Mouse (Mus musculus) macrophage (primary cell): ENCODE results near the gene Trip4. TPM values are rescaled to one million over a fixed set of nuclear protein-coding genes. Genes with fewer than 3 reads are reported as not detected.
A peak's percentile ranks its signal among the peaks of the same experiment; 100 is the strongest.

Experiments used
- H3K27ac ChIP-seq: fragments of 350-480 bp; formaldehyde crosslinking; 2 replicates; pipeline ENCODE4 v1.9.0; 2021
- H3K36me3 ChIP-seq: fragments of 350-480 bp; formaldehyde crosslinking; 2 replicates; pipeline ENCODE4 v1.9.0; 2021; ENCODE audit errors: inconsistent target
- H3K4me3 ChIP-seq: fragments of 350-480 bp; formaldehyde crosslinking; 2 replicates; pipeline ENCODE4 v1.9.0; 2021; ENCODE audit errors: inconsistent target
- H3K79me2 ChIP-seq: fragments of 350-480 bp; formaldehyde crosslinking; 2 replicates; pipeline ENCODE4 v1.9.0; 2021; ENCODE audit errors: inconsistent target
- WGBS: methylation state at CpG from one replicate; pipeline ENCODE4 v1.1.7; 2026; ENCODE audit warnings: inconsistent platforms; ENCODE audit not compliant: missing documents; 5-methylcytosine and 5-hydroxymethylcytosine counted together
- polyA plus RNA-seq: library from polyadenylated mRNA; stranded (reverse); fragments of 250-400 nt; gene quantifications from 3 replicates; pipeline ENCODE4 v1.2.4, GENCODE M21; 2018; ENCODE audit warnings: inconsistent platforms

Gene Trip4
- polyA plus RNA-seq, 1 experiment from 2014 or later: 21.8 TPM

- Histone ChIP-seq H3K79me2 (peaks cover 26% of the 10 kb centered on the region; the same call in 1 of the 2 replicates), H3K27ac (peak overlapping the region; percentile 62), H3K4me3 (peak overlapping the region; percentile 92), H3K36me3 (0 out of 2 replicates have a peak, but pooled peaks cover 15% of the 10 kb centered on the region)
- 0% methylated on average over 37 of the region's 37 CpGs for WGBS
Observed at GRCm38 (mm10) chr9:65884564-65885315, 23.9 kb downstream of the Trip4 start.

GRCm38 (mm10) chr9:65859656-65860055, 48.9 kb downstream of the Trip4 start:
- no peak overlapping the region for H3K27ac ChIP-seq
- 71% methylated on average over 1 of the region's 1 CpGs for WGBS
- H3K36me3 ChIP-seq: peaks cover 46% of the 10 kb centered on the region
- no peak overlapping the region for H3K4me3 ChIP-seq
- H3K79me2 ChIP-seq: no peaks in the 10 kb centered on the region

- no peak overlapping the region for H3K27ac ChIP-seq
- no peak overlapping the region for H3K4me3 ChIP-seq
- WGBS: 9% methylated on average over 1 of the region's 1 CpGs
- no peaks in the 10 kb centered on the region for H3K79me2 ChIP-seq
- H3K36me3 ChIP-seq: peaks cover 41% of the 10 kb centered on the region
Observed at GRCm38 (mm10) chr9:65850203-65850602, 58.4 kb downstream of the Trip4 start.

- no peaks in the 10 kb centered on the region for H3K79me2 ChIP-seq
- H3K36me3 ChIP-seq: peaks cover 28% of the 10 kb centered on the region; the same call in 1 of the 2 replicates
- H3K4me3 ChIP-seq: no peak overlapping the region
- no peak overlapping the region for H3K27ac ChIP-seq
Observed at GRCm38 (mm10) chr9:65848154-65848553, 60.4 kb downstream of the Trip4 start.

GRCm38 (mm10) chr9:65844421-65845165, 64.0 kb downstream of the Trip4 start:
- no peaks in the 10 kb centered on the region for H3K79me2 ChIP-seq
- no peaks in the 10 kb centered on the region for H3K36me3 ChIP-seq
- H3K27ac ChIP-seq: 0 out of 2 replicates have a peak overlapping the region, but pooled peaks have one; percentile 27
- H3K4me3 ChIP-seq: no peak overlapping the region
- WGBS: 40% methylated on average over 7 of the region's 7 CpGs

- no peak overlapping the region for H3K27ac ChIP-seq
Observed at GRCm38 (mm10) chr9:65839841-65840240, 68.8 kb downstream of the Trip4 start.

GRCm38 (mm10) chr9:65836916-65837315, 71.7 kb downstream of the Trip4 start:
- no peak overlapping the region for H3K4me3 ChIP-seq
- no peaks in the 10 kb centered on the region; the same call in 1 of the 2 replicates for H3K36me3 ChIP-seq
- H3K27ac ChIP-seq: no peak overlapping the region
- H3K79me2 ChIP-seq: no peaks in the 10 kb centered on the region

More at GRCm38 (mm10) chr9:65839841-65840240, 68.8 kb downstream of the Trip4 start:
- Histone ChIP-seq H3K36me3 (no peaks in the 10 kb centered on the region; the same call in 1 of the 2 replicates), H3K4me3 (no peak overlapping the region), H3K79me2 (no peaks in the 10 kb centered on the region)
- WGBS: 94% methylated on average over 1 of the region's 1 CpGs

GRCm38 (mm10) chr9:65834628-65835354, 73.8 kb downstream of the Trip4 start:
- Histone ChIP-seq H3K4me3 (no peak overlapping the region), H3K27ac (no peak overlapping the region), H3K36me3 (no peaks in the 10 kb centered on the region; the same call in 1 of the 2 replicates), H3K79me2 (no peaks in the 10 kb centered on the region)
- 85% methylated on average over 10 of the region's 10 CpGs for WGBS

- H3K4me3 ChIP-seq: no peak overlapping the region
- no peak overlapping the region for H3K27ac ChIP-seq
- H3K36me3 ChIP-seq: no peaks in the 10 kb centered on the region; the same call in 1 of the 2 replicates
- H3K79me2 ChIP-seq: no peaks in the 10 kb centered on the region
Observed at GRCm38 (mm10) chr9:65833640-65834039, 75.0 kb downstream of the Trip4 start.

- Histone ChIP-seq H3K79me2 (no peaks in the 10 kb centered on the region), H3K36me3 (no peaks in the 10 kb centered on the region; the same call in 1 of the 2 replicates), H3K27ac (no peak overlapping the region), H3K4me3 (no peak overlapping the region)
- WGBS: 100% methylated on average over 2 of the region's 2 CpGs
Observed at GRCm38 (mm10) chr9:65833230-65833629, 75.4 kb downstream of the Trip4 start.

GRCm38 (mm10) chr9:65832041-65832440, 76.6 kb downstream of the Trip4 start:
- 86% methylated on average over 2 of the region's 2 CpGs for whole genome bisulfite sequencing
- Histone ChIP-seq H3K4me3 (no peak overlapping the region), H3K36me3 (no peaks in the 10 kb centered on the region), H3K27ac (no peak overlapping the region), H3K79me2 (no peaks in the 10 kb centered on the region)

GRCm38 (mm10) chr9:65831164-65831563, 77.4 kb downstream of the Trip4 start:
- Histone ChIP-seq H3K79me2 (peaks cover under 1% of the 10 kb centered on the region; the same call in 1 of the 2 replicates), H3K36me3 (no peaks in the 10 kb centered on the region), H3K4me3 (no peak overlapping the region), H3K27ac (no peak overlapping the region)
- WGBS: 26% methylated on average over 4 of the region's 4 CpGs

- H3K4me3 ChIP-seq: no peak overlapping the region
- H3K27ac ChIP-seq: no peak overlapping the region
- peaks cover 9% of the 10 kb centered on the region; the same call in 1 of the 2 replicates for H3K79me2 ChIP-seq
- no peaks in the 10 kb centered on the region for H3K36me3 ChIP-seq
- 98% methylated on average over 4 of the region's 4 CpGs for WGBS
Observed at GRCm38 (mm10) chr9:65830255-65830654, 78.3 kb downstream of the Trip4 start.

GRCm38 (mm10) chr9:65829410-65829809, 79.2 kb downstream of the Trip4 start:
- Histone ChIP-seq H3K36me3 (no peaks in the 10 kb centered on the region), H3K79me2 (peaks cover 18% of the 10 kb centered on the region; the same call in 1 of the 2 replicates), H3K4me3 (no peak overlapping the region), H3K27ac (no peak overlapping the region)
- 100% methylated on average over 1 of the region's 2 CpGs for WGBS
